7 mouse cellular contexts compared by ENCODE assay signal in the genomic region with DNA sequence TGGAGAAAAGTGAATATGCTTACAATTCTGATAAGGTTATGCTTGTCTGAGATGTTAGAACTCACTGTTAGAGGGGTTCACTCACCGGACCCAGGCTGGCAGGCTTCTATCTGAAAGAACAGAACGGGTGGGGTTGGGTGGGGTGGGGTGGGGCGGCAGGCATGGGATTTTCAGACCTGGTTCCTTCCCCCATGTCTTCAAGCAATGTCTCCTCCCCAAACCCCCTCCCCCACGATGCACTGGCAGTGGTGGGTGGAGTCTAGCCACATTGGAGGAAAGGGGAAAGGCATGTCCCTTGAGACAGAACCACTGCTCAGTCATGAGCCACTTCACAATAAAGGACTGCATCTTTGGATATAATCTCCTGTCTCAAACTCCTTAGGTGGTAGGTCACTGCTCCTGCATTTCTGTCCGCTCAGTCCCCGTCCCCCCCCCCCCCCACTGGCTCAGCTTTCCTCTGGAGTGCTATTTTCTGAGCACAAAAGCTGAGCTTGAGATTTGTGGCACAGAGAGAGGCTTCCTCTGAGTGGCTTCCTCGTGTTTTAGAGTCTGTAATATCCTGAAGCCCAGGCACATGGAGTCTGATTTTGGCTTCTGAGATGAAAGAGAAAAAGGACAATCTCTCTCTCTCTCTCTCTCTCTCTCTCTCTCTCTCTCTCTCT.
A peak's percentile ranks its signal among the peaks of the same experiment; 100 is the strongest.
DNase-seq lines count a peak whose midpoint lies in the region; ATAC-seq lines count a peak whose summit lies in the region.
"Not testable (repeated sequence)": the region's sequence is repeated elsewhere in the genome, so short reads cannot be mapped to it uniquely, and the experiment has no call there.

No protein-coding gene starts in this region.

- H3K9ac ChIP-seq in forebrain, embryonic 15.5 days (replicated peaks); hindbrain, embryonic 13.5 days; liver, embryonic 11.5 days (ENCODE audit: low read depth, low read length); stomach, embryonic 15.5 days: not testable (repeated sequence)

- peak; percentile 19 for DNase-seq in embryonic facial prominence, embryonic 10.5 days (ENCODE audit: low spot score)
- not testable (repeated sequence) for DNase-seq in liver, embryonic 11.5 days (ENCODE audit: low spot score)
- DNase-seq in midbrain, embryonic 10.5 days (ENCODE audit: low spot score): peak; percentile 64
- DNase-seq in neural tube, embryonic 10.5 days (ENCODE audit: extremely low spot score, low spot score): peak; percentile 37

- not testable (repeated sequence) for H3K36me3 ChIP-seq in embryonic facial prominence, embryonic 10.5 days (replicated peaks); forebrain, embryonic 15.5 days; hindbrain, embryonic 13.5 days; liver, embryonic 11.5 days (ENCODE audit: control insufficient read depth, insufficient read depth, low read length); midbrain, embryonic 10.5 days; stomach, embryonic 15.5 days

- not testable (repeated sequence) for H3K4me1 ChIP-seq in embryonic facial prominence, embryonic 10.5 days; forebrain, embryonic 15.5 days; hindbrain, embryonic 13.5 days (replicated peaks); liver, embryonic 11.5 days (replicated peaks; ENCODE audit: control insufficient read depth, insufficient read depth, low read length); stomach, embryonic 15.5 days
- H3K4me1 ChIP-seq in midbrain, embryonic 10.5 days: peaks cover 18% of the 10 kb centered on the region

- H3K4me2 ChIP-seq in forebrain, embryonic 15.5 days (replicated peaks); liver, embryonic 11.5 days; stomach, embryonic 15.5 days: not testable (repeated sequence)
- peak overlapping the region; percentile 31; the same call in 1 of the 2 replicates for H3K4me2 ChIP-seq in hindbrain, embryonic 13.5 days

- 13% methylated on average over 7 of the region's 7 CpGs for WGBS in embryonic facial prominence, embryonic 10.5 days
- WGBS in forebrain, embryonic 15.5 days: 3% methylated on average over 7 of the region's 7 CpGs
- WGBS in hindbrain, embryonic 13.5 days: 5% methylated on average over 7 of the region's 7 CpGs
- WGBS in liver, embryonic 11.5 days: 16% methylated on average over 7 of the region's 7 CpGs
- 15% methylated on average over 7 of the region's 7 CpGs for WGBS in midbrain, embryonic 10.5 days
- WGBS in stomach, embryonic 15.5 days: 10% methylated on average over 7 of the region's 7 CpGs

- peak; percentile 86 for ATAC-seq in forebrain, embryonic 15.5 days (replicated peaks)
- ATAC-seq in hindbrain, embryonic 13.5 days (ENCODE audit: low FRiP score): peak; percentile 88
- peak; percentile 87 for ATAC-seq in liver, embryonic 11.5 days (replicated peaks; ENCODE audit: low FRiP score)
- peak; percentile 18; the same call in 1 of the 2 replicates for ATAC-seq in stomach, embryonic 15.5 days (ENCODE audit: insufficient read depth, low FRiP score, low read depth)

- not testable (repeated sequence) for H3K9me3 ChIP-seq in embryonic facial prominence, embryonic 10.5 days; forebrain, embryonic 15.5 days; hindbrain, embryonic 13.5 days; liver, embryonic 11.5 days (ENCODE audit: control insufficient read depth, low read length); stomach, embryonic 15.5 days
- H3K9me3 ChIP-seq in midbrain, embryonic 10.5 days (replicated peaks): peaks cover 12% of the 10 kb centered on the region; the same call in 1 of the 2 replicates

- H3K27ac ChIP-seq in embryonic facial prominence, embryonic 10.5 days (replicated peaks); forebrain, embryonic 15.5 days (replicated peaks); hindbrain, embryonic 13.5 days; liver, embryonic 11.5 days (ENCODE audit: low read depth, low read length); stomach, embryonic 15.5 days: not testable (repeated sequence)
- peak overlapping the region; percentile 81 for H3K27ac ChIP-seq in midbrain, embryonic 10.5 days (replicated peaks)

- not testable (repeated sequence) for H3K4me3 ChIP-seq in embryonic facial prominence, embryonic 10.5 days; forebrain, embryonic 15.5 days; hindbrain, embryonic 13.5 days; liver, embryonic 11.5 days (ENCODE audit: low read depth, low read length); stomach, embryonic 15.5 days (replicated peaks)
- H3K4me3 ChIP-seq in midbrain, embryonic 10.5 days: peak overlapping the region; percentile 29

- not testable (repeated sequence) for H3K27me3 ChIP-seq in embryonic facial prominence, embryonic 10.5 days (replicated peaks; ENCODE audit: low read depth, poor library complexity, severe bottlenecking); forebrain, embryonic 15.5 days; hindbrain, embryonic 13.5 days; liver, embryonic 11.5 days (replicated peaks; ENCODE audit: control insufficient read depth, insufficient read depth, low read length); midbrain, embryonic 10.5 days (ENCODE audit: low read depth, poor library complexity, severe bottlenecking); stomach, embryonic 15.5 days (replicated peaks)

Comparison
In these comparisons a context has a peak if more than half of its experiments do, and no peak if none do; other contexts are left out.
1. ATAC-seq: peak in every context shown above with its lines; median percentile 88 in hindbrain, embryonic 13.5 days; 87 in liver, embryonic 11.5 days; 86 in forebrain, embryonic 15.5 days; 18 in stomach, embryonic 15.5 days.